Mouse (Mus musculus): ENCODE measurements around the gene Tmem60. TPM values are rescaled to one million over a fixed set of nuclear protein-coding genes. Genes with fewer than 3 reads are reported as not detected.
A peak's percentile ranks its signal among the peaks of the same experiment; 100 is the strongest.

Gene Tmem60
- polyA plus RNA-seq, 1 experiment, result not detected

- TF ChIP-seq POLR2A (IDR thresholded peaks at IDR 0.05; ENCODE audit: insufficient read depth, low read depth, low read length), result no peak
- TF ChIP-seq CTCF (IDR thresholded peaks at IDR 0.05; ENCODE audit: insufficient read depth, low read depth, low read length), result no peak
- H3K4me1 ChIP-seq (ENCODE audit: control insufficient read depth, insufficient read depth, low read length), result no peaks in the 10 kb centered on the region
- H3K4me3 ChIP-seq (ENCODE audit: insufficient read depth, low read depth, low read length), result no peak overlapping the region
- 89% methylated on average over 2 of the region's 2 CpGs for WGBS
- H3K27ac ChIP-seq (ENCODE audit: insufficient read depth, low read depth, low read length), result no peak overlapping the region
Observed at GRCm38 (mm10) chr5:20861901-20862300, 20.1 kb upstream of the Tmem60 start.

GRCm38 (mm10) chr5:20864216-20864969 is 17.6 kb upstream of the Tmem60 start:
- H3K4me1 ChIP-seq (ENCODE audit: control insufficient read depth, insufficient read depth, low read length), result no peaks in the 10 kb centered on the region
- TF ChIP-seq CTCF (IDR thresholded peaks at IDR 0.05; ENCODE audit: insufficient read depth, low read depth, low read length) (no peak), POLR2A (IDR thresholded peaks at IDR 0.05; ENCODE audit: insufficient read depth, low read depth, low read length) (no peak)

GRCm38 (mm10) chr5:20865193-20865755 is 16.7 kb upstream of the Tmem60 start:
- WGBS, result 65% methylated on average over 2 of the region's 2 CpGs
- no peak for TF ChIP-seq CTCF (IDR thresholded peaks at IDR 0.05; ENCODE audit: insufficient read depth, low read depth, low read length)
- TF ChIP-seq POLR2A (IDR thresholded peaks at IDR 0.05; ENCODE audit: insufficient read depth, low read depth, low read length), result no peak
- Histone ChIP-seq H3K4me1 (ENCODE audit: control insufficient read depth, insufficient read depth, low read length) (no peaks in the 10 kb centered on the region), H3K27ac (ENCODE audit: insufficient read depth, low read depth, low read length) (no peak overlapping the region), H3K4me3 (ENCODE audit: insufficient read depth, low read depth, low read length) (no peak overlapping the region)

More at GRCm38 (mm10) chr5:20864216-20864969, 17.6 kb upstream of the Tmem60 start:
- Histone ChIP-seq H3K4me3 (ENCODE audit: insufficient read depth, low read depth, low read length) (no peak overlapping the region), H3K27ac (ENCODE audit: insufficient read depth, low read depth, low read length) (no peak overlapping the region)
- 41% methylated on average over 4 of the region's 4 CpGs for WGBS

- Histone ChIP-seq H3K4me3 (ENCODE audit: insufficient read depth, low read depth, low read length) (no peak overlapping the region), H3K27ac (ENCODE audit: insufficient read depth, low read depth, low read length) (no peak overlapping the region), H3K4me1 (ENCODE audit: control insufficient read depth, insufficient read depth, low read length) (no peaks in the 10 kb centered on the region)
- 58% methylated on average over 1 of the region's 1 CpGs for WGBS
- no peak for TF ChIP-seq POLR2A (IDR thresholded peaks at IDR 0.05; ENCODE audit: insufficient read depth, low read depth, low read length)
- no peak for TF ChIP-seq CTCF (IDR thresholded peaks at IDR 0.05; ENCODE audit: insufficient read depth, low read depth, low read length)
Observed at GRCm38 (mm10) chr5:20873146-20873545, 8.8 kb upstream of the Tmem60 start.

GRCm38 (mm10) chr5:20876934-20877426 is 5.0 kb upstream of the Tmem60 start:
- TF ChIP-seq CTCF (IDR thresholded peaks at IDR 0.05; ENCODE audit: insufficient read depth, low read depth, low read length), result no peak
- no peak for TF ChIP-seq POLR2A (IDR thresholded peaks at IDR 0.05; ENCODE audit: insufficient read depth, low read depth, low read length)
- peaks cover 2% of the 10 kb centered on the region; the same call in 1 of the 2 replicates for H3K4me1 ChIP-seq (ENCODE audit: control insufficient read depth, insufficient read depth, low read length)
- H3K4me3 ChIP-seq (ENCODE audit: insufficient read depth, low read depth, low read length), result no peak overlapping the region
- WGBS, result 69% methylated on average over 1 of the region's 1 CpGs
- no peak overlapping the region for H3K27ac ChIP-seq (ENCODE audit: insufficient read depth, low read depth, low read length)

- 79% methylated on average over 2 of the region's 2 CpGs for WGBS
- Histone ChIP-seq H3K4me3 (ENCODE audit: insufficient read depth, low read depth, low read length) (no peak overlapping the region), H3K27ac (ENCODE audit: insufficient read depth, low read depth, low read length) (no peak overlapping the region), H3K4me1 (ENCODE audit: control insufficient read depth, insufficient read depth, low read length) (peaks cover 5% of the 10 kb centered on the region; the same call in 1 of the 2 replicates)
- TF ChIP-seq POLR2A (IDR thresholded peaks at IDR 0.05; ENCODE audit: insufficient read depth, low read depth, low read length) (no peak), CTCF (IDR thresholded peaks at IDR 0.05; ENCODE audit: insufficient read depth, low read depth, low read length) (no peak)
Observed at GRCm38 (mm10) chr5:20880386-20880785, 1.6 kb upstream of the Tmem60 start.

GRCm38 (mm10) chr5:20880797-20881775 is 905 bp upstream of the Tmem60 start:
- Histone ChIP-seq H3K27ac (ENCODE audit: insufficient read depth, low read depth, low read length) (peak overlapping the region; percentile 37; the same call in 1 of the 2 replicates), H3K4me3 (ENCODE audit: insufficient read depth, low read depth, low read length) (peak overlapping the region; percentile 75), H3K4me1 (ENCODE audit: control insufficient read depth, insufficient read depth, low read length) (peaks cover 5% of the 10 kb centered on the region; the same call in 1 of the 2 replicates)
- WGBS, result 1% methylated on average over 59 of the region's 64 CpGs
- TF ChIP-seq POLR2A (IDR thresholded peaks at IDR 0.05; ENCODE audit: insufficient read depth, low read depth, low read length) (no peak), CTCF (IDR thresholded peaks at IDR 0.05; ENCODE audit: insufficient read depth, low read depth, low read length) (no peak)

GRCm38 (mm10) chr5:20884036-20884620 is 2.1 kb downstream of the Tmem60 start:
- WGBS, result 79% methylated on average over 4 of the region's 4 CpGs
- H3K4me3 ChIP-seq (ENCODE audit: insufficient read depth, low read depth, low read length), result no peak overlapping the region
- H3K4me1 ChIP-seq (ENCODE audit: control insufficient read depth, insufficient read depth, low read length), result peaks cover 3% of the 10 kb centered on the region; the same call in 1 of the 2 replicates
- no peak overlapping the region for H3K27ac ChIP-seq (ENCODE audit: insufficient read depth, low read depth, low read length)
- TF ChIP-seq POLR2A (IDR thresholded peaks at IDR 0.05; ENCODE audit: insufficient read depth, low read depth, low read length), result no peak
- no peak for TF ChIP-seq CTCF (IDR thresholded peaks at IDR 0.05; ENCODE audit: insufficient read depth, low read depth, low read length)

Data from olfactory bulb, adult 2 months (tissue).